Mouse (Mus musculus): ENCODE measurements at regions not wholly inside any gene's neighbourhood (a gene's known extent, or its start where the extent isn't known, plus 50 kb on each side); places are given as distances from the start of the nearest gene placed in this dataset.

- H3K27me3 ChIP-seq: no peaks in the 10 kb centered on the region
- no peak for ATAC-seq (replicated peaks)
- no peak overlapping the region for H3K27ac ChIP-seq (replicated peaks)
- no peak overlapping the region for H3K4me3 ChIP-seq
- 89% methylated on average over 3 of the region's 3 CpGs for WGBS
- no peaks in the 10 kb centered on the region for H3K36me3 ChIP-seq
- H3K4me2 ChIP-seq (replicated peaks): no peak overlapping the region
- no peaks in the 10 kb centered on the region for H3K9me3 ChIP-seq
- H3K4me1 ChIP-seq: no peaks in the 10 kb centered on the region
- H3K9ac ChIP-seq (replicated peaks): no peak overlapping the region
Measured at GRCm38 (mm10) chr12:14235351-14235750, 83.5 kb upstream of the Fam84a start.

- Histone ChIP-seq H3K4me1 (no peaks in the 10 kb centered on the region), H3K27ac (replicated peaks) (no peak overlapping the region), H3K36me3 (no peaks in the 10 kb centered on the region), H3K9ac (replicated peaks) (no peak overlapping the region), H3K27me3 (no peaks in the 10 kb centered on the region), H3K4me2 (replicated peaks) (no peak overlapping the region), H3K4me3 (no peak overlapping the region), H3K9me3 (no peaks in the 10 kb centered on the region)
- no peak for ATAC-seq (replicated peaks)
- 75% methylated on average over 3 of the region's 3 CpGs for WGBS
Measured at GRCm38 (mm10) chr12:14212618-14213017, 60.8 kb upstream of the Fam84a start.

- H3K9me3 ChIP-seq: no peaks in the 10 kb centered on the region
- no peak overlapping the region for H3K27ac ChIP-seq (replicated peaks)
- no peak for ATAC-seq (replicated peaks)
- no peak overlapping the region for H3K9ac ChIP-seq (replicated peaks)
- no peaks in the 10 kb centered on the region for H3K36me3 ChIP-seq
- H3K27me3 ChIP-seq: no peaks in the 10 kb centered on the region
- H3K4me1 ChIP-seq: no peaks in the 10 kb centered on the region
- H3K4me3 ChIP-seq: no peak overlapping the region
- H3K4me2 ChIP-seq (replicated peaks): no peak overlapping the region
Measured at GRCm38 (mm10) chr12:14209881-14210280, 58.0 kb upstream of the Fam84a start.

DNA sequence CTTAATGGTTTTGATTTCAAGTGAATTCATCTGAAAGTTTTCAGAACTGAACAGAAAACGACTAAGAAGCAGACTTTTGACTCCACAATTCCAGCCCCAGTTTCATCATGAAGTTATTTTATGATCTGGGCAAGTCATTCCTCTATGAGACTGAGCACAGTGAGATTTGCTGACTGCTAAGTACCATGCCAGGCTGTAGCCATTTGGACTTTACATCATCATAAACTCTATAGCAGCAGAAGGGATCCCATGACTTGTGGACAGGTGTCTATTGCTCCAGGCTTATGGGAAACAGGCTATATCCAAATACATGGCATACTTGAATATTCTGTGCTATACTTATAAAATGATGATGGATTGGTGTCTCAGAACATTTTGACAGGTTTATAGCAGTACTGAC is 55.4 kb upstream of the Fam84a start:
- H3K4me3 ChIP-seq: no peak overlapping the region
- no peak for ATAC-seq (replicated peaks)
- no peak overlapping the region for H3K9ac ChIP-seq (replicated peaks)
- H3K36me3 ChIP-seq: no peaks in the 10 kb centered on the region
- no peaks in the 10 kb centered on the region for H3K27me3 ChIP-seq
- WGBS: 59% methylated on average over 1 of the region's 1 CpGs
- no peaks in the 10 kb centered on the region for H3K4me1 ChIP-seq
- H3K9me3 ChIP-seq: no peaks in the 10 kb centered on the region
- H3K4me2 ChIP-seq (replicated peaks): no peak overlapping the region
- H3K27ac ChIP-seq (replicated peaks): no peak overlapping the region

DNA sequence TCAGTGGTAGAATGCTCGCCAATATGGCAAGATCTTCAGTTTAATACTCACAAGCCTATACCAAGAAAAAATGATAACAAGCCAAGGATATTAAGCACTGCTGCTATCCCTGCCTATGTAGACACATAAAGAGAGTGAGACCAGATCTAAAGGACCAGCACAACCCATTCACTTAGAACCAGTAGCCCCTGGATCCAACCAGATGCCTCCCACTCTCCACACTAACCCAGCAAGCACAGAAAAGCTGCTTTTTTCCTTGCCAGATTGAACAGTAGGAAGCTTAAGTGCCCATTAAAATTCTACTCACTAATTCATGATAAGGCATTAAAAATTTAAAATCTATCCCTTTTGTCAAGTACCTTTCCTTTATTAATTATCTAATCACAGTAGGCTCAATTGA is 52.6 kb upstream of the Fam84a start:
- H3K9ac ChIP-seq (replicated peaks): no peak overlapping the region
- no peak overlapping the region for H3K4me2 ChIP-seq (replicated peaks)
- H3K4me1 ChIP-seq: no peaks in the 10 kb centered on the region
- WGBS: 95% methylated on average over 1 of the region's 1 CpGs
- H3K27ac ChIP-seq (replicated peaks): no peak overlapping the region
- no peak overlapping the region for H3K4me3 ChIP-seq
- no peak for ATAC-seq (replicated peaks)
- no peaks in the 10 kb centered on the region for H3K36me3 ChIP-seq
- no peaks in the 10 kb centered on the region for H3K27me3 ChIP-seq
- no peaks in the 10 kb centered on the region for H3K9me3 ChIP-seq
